Mouse (Mus musculus) stomach, postnatal 0 days (tissue): ENCODE data around the gene Galnt9.

Experiments
- CTCF ChIP-seq: IDR thresholded peaks from 2 replicates; pipeline ENCODE4 v1.5.1; 2016; ENCODE audit warnings: antibody characterized with exemption, low read depth, mild to moderate bottlenecking, moderate library complexity
- EP300 ChIP-seq: optimal IDR thresholded peaks from 2 replicates; pipeline ENCODE3; 2016; ENCODE audit warnings: antibody characterized with exemption

DNA sequence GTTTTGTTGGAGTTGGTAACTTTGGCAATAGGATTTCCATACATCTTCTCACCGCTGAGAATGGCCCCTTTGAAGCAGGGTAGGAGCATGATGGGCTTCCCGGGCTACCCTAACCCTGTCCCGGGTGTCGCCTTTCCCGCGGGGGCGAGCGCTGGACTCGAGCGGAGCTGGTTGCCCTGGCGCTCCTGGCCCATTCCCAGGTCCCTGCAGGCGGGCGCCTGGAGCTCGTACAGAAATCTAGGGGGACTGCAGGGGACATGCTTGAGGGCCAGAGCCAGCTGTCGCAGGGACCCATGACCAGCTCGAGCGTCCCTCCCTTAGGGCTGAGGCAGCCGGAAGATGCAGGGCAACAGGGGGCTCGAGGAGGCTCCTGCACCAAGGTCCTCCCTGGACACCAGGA lies 84.0 kb downstream of the Galnt9 start:
- no peak for TF ChIP-seq CTCF
- no peak for TF ChIP-seq EP300
